Mouse (Mus musculus): Measurements from ENCODE around the gene Sox15. TPM values are rescaled to one million over a fixed set of nuclear protein-coding genes. Genes with fewer than 3 reads are reported as not detected.
A peak's percentile ranks its signal among the peaks of the same experiment; 100 is the strongest.
"Not testable (repeated sequence)": the region's sequence is repeated elsewhere in the genome, so short reads cannot be mapped to it uniquely, and the experiment has no call there.

The Sox15 gene
- polyA plus RNA-seq, 2 experiments: not detected

DNA sequence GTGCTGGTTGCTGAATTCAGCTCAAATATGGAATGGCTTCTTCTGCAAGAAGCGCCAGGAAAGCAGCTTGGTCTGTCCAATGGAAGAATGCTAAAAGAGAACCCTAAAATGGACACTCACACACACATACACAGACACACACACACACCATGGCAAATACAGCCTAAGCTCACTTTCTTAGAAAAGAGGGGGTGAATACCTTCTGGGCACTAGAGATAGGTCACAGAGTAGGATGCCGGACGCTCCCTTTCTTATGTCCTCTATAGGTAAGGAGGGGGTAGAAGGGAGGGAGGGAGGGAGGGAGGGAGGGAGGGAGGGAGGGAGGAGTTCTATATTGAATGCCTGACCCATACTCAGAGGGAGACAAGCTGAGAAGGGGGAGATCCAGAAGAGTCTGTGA lies 46.6 kb upstream of the Sox15 start:
- 26% methylated on average over 3 of the region's 3 CpGs for WGBS (ENCODE audit: insufficient replicate concordance)
- DNase-seq (ENCODE audit: low read depth in 3 of 3, low spot score in 3 of 3) (no peak), ATAC-seq (ENCODE audit: insufficient read depth) (peak; percentile 27; the same call in 1 of the 2 replicates)
- no peaks in the 10 kb centered on the region for H3K9me3 ChIP-seq (ENCODE audit: control insufficient read depth, low read length)
- no peak overlapping the region; the same call in 1 of the 2 replicates for H3K4me2 ChIP-seq (ENCODE audit: low read depth)
- no peak overlapping the region for H3K4me3 ChIP-seq (ENCODE audit: insufficient read depth in 1 of 2, low read depth in 2 of 2, low read length in 2 of 2)
- TF ChIP-seq EP300 (IDR thresholded peaks at IDR 0.05; ENCODE audit: low read depth) (no peak), CTCF (IDR thresholded peaks at IDR 0.05; ENCODE audit: low read depth) (no peak)
- H3K27ac ChIP-seq: peak overlapping the region; percentile 73
- H3K27me3 ChIP-seq (ENCODE audit: control insufficient read depth, insufficient read depth, low read length): no peaks in the 10 kb centered on the region
- peaks cover 34 to 41% of the 10 kb centered on the region in 2 experiments for H3K4me1 ChIP-seq (replicated peaks; ENCODE audit: control insufficient read depth in 2 of 2, insufficient read depth in 2 of 2, low read length in 1 of 2)
- H3K36me3 ChIP-seq (replicated peaks; ENCODE audit: control insufficient read depth, insufficient read depth, low read depth): no peaks in the 10 kb centered on the region
- H3K9ac ChIP-seq (replicated peaks): peak overlapping the region; percentile 35; the same call in 1 of the 2 replicates

DNA sequence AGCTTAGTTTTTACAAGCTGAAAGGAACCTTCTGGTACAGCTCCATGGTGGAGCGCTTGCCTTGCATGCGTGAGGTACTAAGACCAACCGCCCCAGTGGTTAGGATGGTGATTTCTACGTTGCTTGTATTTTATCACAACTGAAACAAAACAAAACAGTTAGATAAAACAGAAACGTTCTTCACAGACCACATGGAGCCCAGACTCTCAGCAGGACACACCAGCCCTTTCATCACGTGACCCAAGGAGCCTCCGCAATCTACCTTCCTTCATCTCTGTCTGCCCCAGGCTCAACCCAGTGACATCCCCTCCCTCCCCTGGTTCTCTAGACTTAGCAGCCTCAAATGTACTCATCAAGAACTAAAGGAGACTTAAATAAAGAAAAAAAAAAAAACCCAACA lies 45.7 kb upstream of the Sox15 start:
- WGBS (ENCODE audit: insufficient replicate concordance): 17% methylated on average over 7 of the region's 7 CpGs
- Histone ChIP-seq H3K9ac (replicated peaks) (peak overlapping the region; percentile 34), H3K4me1 (replicated peaks; ENCODE audit: control insufficient read depth in 2 of 2, insufficient read depth in 2 of 2, low read length in 1 of 2) (peaks cover 26 to 33% of the 10 kb centered on the region in 2 experiments), H3K27me3 (ENCODE audit: control insufficient read depth, insufficient read depth, low read length) (no peaks in the 10 kb centered on the region), H3K4me2 (ENCODE audit: low read depth) (peak overlapping the region; percentile 43), H3K9me3 (ENCODE audit: control insufficient read depth, low read length) (no peaks in the 10 kb centered on the region), H3K36me3 (replicated peaks; ENCODE audit: control insufficient read depth, insufficient read depth, low read depth) (no peaks in the 10 kb centered on the region), H3K4me3 (ENCODE audit: insufficient read depth in 1 of 2, low read depth in 2 of 2, low read length in 2 of 2) (no peak overlapping the region), H3K27ac (peak overlapping the region; percentile 73)
- DNase-seq (ENCODE audit: low read depth in 3 of 3, low spot score in 3 of 3): no peak
- peak; percentile 28; the same call in 1 of the 2 replicates for ATAC-seq (ENCODE audit: insufficient read depth)
- TF ChIP-seq EP300 (IDR thresholded peaks at IDR 0.05; ENCODE audit: low read depth): peak; percentile 46
- no peak for TF ChIP-seq CTCF (IDR thresholded peaks at IDR 0.05; ENCODE audit: low read depth)

DNA sequence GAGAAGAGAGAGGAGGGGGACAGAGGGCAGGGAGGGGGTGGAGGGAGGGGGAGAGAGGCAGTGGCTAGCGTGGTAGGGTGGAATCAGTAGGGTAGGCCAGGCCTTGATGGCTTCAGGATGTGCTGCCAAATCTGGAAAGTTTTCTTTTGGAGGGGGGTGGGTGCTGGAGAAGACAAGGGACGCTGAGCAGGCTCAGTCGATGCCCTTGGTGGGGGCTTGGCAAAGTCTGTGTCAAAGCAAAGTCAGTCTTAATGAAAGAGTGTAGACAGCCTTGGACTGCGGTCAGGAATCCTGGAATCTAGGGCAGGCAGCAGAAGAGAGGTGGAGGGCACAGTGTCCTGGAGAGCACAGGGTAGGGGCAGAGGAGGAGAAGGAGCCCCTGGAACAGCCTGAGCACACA lies 44.2 kb upstream of the Sox15 start:
- peaks cover 26 to 33% of the 10 kb centered on the region in 2 experiments for H3K4me1 ChIP-seq (replicated peaks; ENCODE audit: control insufficient read depth in 2 of 2, insufficient read depth in 2 of 2, low read length in 1 of 2)
- TF ChIP-seq EP300 (IDR thresholded peaks at IDR 0.05; ENCODE audit: low read depth) (no peak), CTCF (IDR thresholded peaks at IDR 0.05; ENCODE audit: low read depth) (no peak)

DNA sequence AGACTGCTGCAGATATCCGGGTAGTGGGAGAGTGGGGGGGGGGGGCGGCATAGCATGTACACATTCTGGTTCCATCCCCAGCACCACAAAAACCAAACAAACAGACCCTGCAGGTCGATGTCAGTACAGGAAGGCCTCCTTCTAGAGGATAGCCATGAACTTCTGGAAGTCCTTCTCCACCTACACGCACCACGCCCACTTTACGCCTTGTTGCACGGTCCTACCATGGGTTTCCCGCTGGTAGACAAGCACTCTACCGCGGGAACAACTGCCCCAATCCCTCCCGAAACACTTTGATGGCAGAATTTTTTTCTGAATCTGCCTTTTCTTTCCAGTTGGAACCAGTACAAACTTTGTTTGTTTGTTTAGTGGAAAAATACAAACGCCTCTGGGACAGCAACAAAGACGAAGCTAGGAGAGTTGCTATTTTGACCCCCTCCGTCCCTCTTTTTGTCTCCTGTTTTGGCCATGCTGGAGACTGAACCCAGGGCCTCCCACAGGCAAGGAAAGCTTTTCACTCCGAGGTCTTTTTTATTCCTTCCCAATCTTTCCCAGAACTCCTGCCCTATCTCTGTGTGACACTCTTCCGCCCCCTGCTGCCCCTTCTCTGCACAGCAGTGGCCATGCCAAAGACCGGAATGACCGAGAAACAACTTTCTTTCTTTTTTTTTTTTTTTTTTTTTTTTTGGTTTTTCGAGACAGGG lies 41.4 kb upstream of the Sox15 start:
- peak overlapping the region; percentile 52 to 56 for H3K4me3 ChIP-seq (ENCODE audit: insufficient read depth in 1 of 2, low read depth in 2 of 2, low read length in 2 of 2)
- no peaks in the 10 kb centered on the region for H3K36me3 ChIP-seq (replicated peaks; ENCODE audit: control insufficient read depth, insufficient read depth, low read depth)
- peak overlapping the region; percentile 67 for H3K9ac ChIP-seq (replicated peaks)
- H3K4me1 ChIP-seq (replicated peaks; ENCODE audit: control insufficient read depth in 2 of 2, insufficient read depth in 2 of 2, low read length in 1 of 2): peaks cover 15 to 26% of the 10 kb centered on the region in 2 experiments
- peak overlapping the region; percentile 95 for H3K4me2 ChIP-seq (ENCODE audit: low read depth)
- ATAC-seq (ENCODE audit: insufficient read depth) (peak; percentile 61; the same call in 1 of the 2 replicates), DNase-seq (ENCODE audit: low read depth in 3 of 3, low spot score in 3 of 3) (peak in 1 of 3 experiments; percentile 61)
- H3K27me3 ChIP-seq (ENCODE audit: control insufficient read depth, insufficient read depth, low read length): no peaks in the 10 kb centered on the region
- H3K27ac ChIP-seq: no peak overlapping the region; the same call in 1 of the 2 replicates
- WGBS (ENCODE audit: insufficient replicate concordance): 4% methylated on average over 19 of the region's 19 CpGs
- TF ChIP-seq CTCF (IDR thresholded peaks at IDR 0.05; ENCODE audit: low read depth): peak; percentile 92
- no peak for TF ChIP-seq EP300 (IDR thresholded peaks at IDR 0.05; ENCODE audit: low read depth)
- H3K9me3 ChIP-seq (ENCODE audit: control insufficient read depth, low read length): no peaks in the 10 kb centered on the region

More for the DNA sequence above, 44.2 kb upstream of the Sox15 start:
- no peaks in the 10 kb centered on the region for H3K9me3 ChIP-seq (ENCODE audit: control insufficient read depth, low read length)
- no peak overlapping the region for H3K9ac ChIP-seq (replicated peaks)
- H3K4me3 ChIP-seq (ENCODE audit: insufficient read depth in 1 of 2, low read depth in 2 of 2, low read length in 2 of 2): no peak overlapping the region
- no peak for ATAC-seq (ENCODE audit: insufficient read depth)
- 64% methylated on average over 4 of the region's 4 CpGs for whole genome bisulfite sequencing (ENCODE audit: insufficient replicate concordance)
- H3K36me3 ChIP-seq (replicated peaks; ENCODE audit: control insufficient read depth, insufficient read depth, low read depth): no peaks in the 10 kb centered on the region
- H3K27me3 ChIP-seq (ENCODE audit: control insufficient read depth, insufficient read depth, low read length): no peaks in the 10 kb centered on the region
- no peak overlapping the region for H3K27ac ChIP-seq
- no peak for DNase-seq (ENCODE audit: low read depth in 3 of 3, low spot score in 3 of 3)
- H3K4me2 ChIP-seq (ENCODE audit: low read depth): no peak overlapping the region

GRCm38 (mm10) chr11:69614257-69614588 lies 40.9 kb upstream of the Sox15 start:
- Histone ChIP-seq H3K4me3 (ENCODE audit: insufficient read depth in 1 of 2, low read depth in 2 of 2, low read length in 2 of 2) (peak overlapping the region in 1 of 2 experiments; percentile 56; a peak in 2 of 4 replicates), H3K9ac (replicated peaks) (peak overlapping the region; percentile 20), H3K4me2 (ENCODE audit: low read depth) (peak overlapping the region; percentile 95), H3K4me1 (replicated peaks; ENCODE audit: control insufficient read depth in 2 of 2, insufficient read depth in 2 of 2, low read length in 1 of 2) (peaks cover 10 to 21% of the 10 kb centered on the region in 2 experiments)
- H3K27ac ChIP-seq; H3K9me3 ChIP-seq (ENCODE audit: control insufficient read depth, low read length); DNase-seq (ENCODE audit: low read depth in 3 of 3, low spot score in 3 of 3); H3K36me3 ChIP-seq (replicated peaks; ENCODE audit: control insufficient read depth, insufficient read depth, low read depth); ATAC-seq (ENCODE audit: insufficient read depth); H3K27me3 ChIP-seq (ENCODE audit: control insufficient read depth, insufficient read depth, low read length): not testable (repeated sequence)
- WGBS (ENCODE audit: insufficient replicate concordance): 37% methylated on average over 11 of the region's 11 CpGs
